Mouse (Mus musculus) spleen, postnatal 14 days (tissue): ENCODE measurements around the gene Rsg1.

Experiments
- DNase-seq, 2 experiments: peaks; one replicate each; pipeline ENCODE4 v3.0.0; 2021 to 2022; ENCODE audit warnings: low spot score in 2 of 2

The Rsg1 gene

GRCm38 (mm10) chr4:141211646-141212045, 2.1 kb upstream of the Rsg1 start:
- no peak for DNase-seq

GRCm38 (mm10) chr4:141212892-141213291, 864 bp upstream of the Rsg1 start:
- no peak for DNase-seq

- no peak for DNase-seq
Measured at GRCm38 (mm10) chr4:141213342-141213741, 414 bp upstream of the Rsg1 start.

GRCm38 (mm10) chr4:141214337-141214851, 638 bp downstream of the Rsg1 start:
- peak; percentile 37 to 52 for DNase-seq

- no peak for DNase-seq
Measured at GRCm38 (mm10) chr4:141219583-141220213, 5.9 kb downstream of the Rsg1 start.

DNA sequence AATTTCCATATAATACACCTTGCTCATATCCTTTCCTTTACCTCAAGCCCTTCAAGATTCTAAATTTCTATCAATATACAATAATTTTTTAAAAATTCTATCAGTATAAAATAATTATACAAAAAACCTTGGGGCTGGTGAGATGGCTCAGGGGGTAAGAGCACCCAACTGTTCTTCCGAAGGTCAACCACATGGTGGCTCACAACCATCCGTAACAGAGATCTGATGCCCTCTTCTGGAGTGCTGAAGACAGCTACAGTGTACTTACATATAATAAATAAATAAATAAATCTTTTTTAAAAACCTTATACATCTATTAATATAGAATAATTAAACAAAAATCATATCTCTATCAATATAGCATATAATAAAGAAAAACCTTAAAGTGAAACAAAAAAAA, 8.1 kb downstream of the Rsg1 start:
- no peak for DNase-seq

DNA sequence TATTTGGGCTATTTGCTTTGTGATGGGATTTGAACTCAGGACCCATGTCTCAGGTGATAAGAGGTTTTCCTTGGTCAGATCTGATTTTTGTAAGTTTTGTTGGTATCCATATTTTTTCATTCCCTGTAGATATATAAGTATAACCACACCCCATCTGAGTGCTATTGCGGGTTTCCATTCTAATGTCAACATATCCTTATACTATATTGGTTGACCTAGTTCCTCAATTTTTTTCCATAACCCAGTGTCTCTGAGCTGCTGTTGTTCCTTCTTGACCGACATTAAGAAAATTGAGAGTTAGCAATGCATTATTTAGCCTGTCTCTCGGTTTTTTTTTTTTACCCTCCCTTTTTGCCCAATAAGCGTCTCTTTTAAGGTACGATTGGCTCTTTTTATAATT, 9.0 kb downstream of the Rsg1 start:
- DNase-seq = no peak

DNA sequence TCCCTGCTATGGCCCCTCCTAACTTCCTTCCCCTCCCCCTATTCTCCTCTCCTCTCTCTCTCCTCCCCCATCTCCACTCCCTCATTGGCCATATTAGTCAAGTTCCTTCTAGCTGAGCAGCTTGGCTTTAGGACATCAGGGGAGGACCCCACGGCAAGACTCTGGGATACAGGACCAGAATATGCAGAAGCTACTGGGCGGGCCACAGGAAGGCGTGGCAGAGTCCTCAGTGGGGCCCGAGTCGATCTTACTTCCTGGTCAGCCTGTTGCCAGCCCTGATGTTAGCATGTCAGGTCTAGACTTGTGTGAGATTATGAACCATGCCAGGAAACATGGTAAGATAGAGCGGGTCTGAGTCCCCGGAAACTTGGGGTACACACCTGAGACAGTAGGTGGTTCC, 14.9 kb downstream of the Rsg1 start:
- no peak for DNase-seq

DNA sequence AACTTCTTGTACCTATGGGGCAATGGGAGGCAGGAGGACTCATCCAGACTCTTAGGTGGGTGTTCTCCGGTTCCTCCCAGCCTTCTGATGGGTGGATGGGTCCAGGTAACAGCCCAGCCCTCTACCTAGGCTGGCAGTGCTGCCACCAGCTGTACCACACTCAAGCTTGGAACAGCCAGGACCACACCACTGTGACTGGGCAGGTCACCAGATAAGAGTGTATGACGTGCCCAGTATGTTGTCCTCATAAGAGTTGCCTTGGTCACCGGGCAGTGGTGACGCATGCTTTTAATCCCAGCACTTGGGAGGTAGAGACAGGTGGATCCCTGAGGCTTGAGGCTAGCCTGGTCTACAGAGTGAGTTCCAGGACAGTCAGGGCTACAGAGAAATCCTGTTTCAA, 19.4 kb downstream of the Rsg1 start:
- DNase-seq = no peak

DNA sequence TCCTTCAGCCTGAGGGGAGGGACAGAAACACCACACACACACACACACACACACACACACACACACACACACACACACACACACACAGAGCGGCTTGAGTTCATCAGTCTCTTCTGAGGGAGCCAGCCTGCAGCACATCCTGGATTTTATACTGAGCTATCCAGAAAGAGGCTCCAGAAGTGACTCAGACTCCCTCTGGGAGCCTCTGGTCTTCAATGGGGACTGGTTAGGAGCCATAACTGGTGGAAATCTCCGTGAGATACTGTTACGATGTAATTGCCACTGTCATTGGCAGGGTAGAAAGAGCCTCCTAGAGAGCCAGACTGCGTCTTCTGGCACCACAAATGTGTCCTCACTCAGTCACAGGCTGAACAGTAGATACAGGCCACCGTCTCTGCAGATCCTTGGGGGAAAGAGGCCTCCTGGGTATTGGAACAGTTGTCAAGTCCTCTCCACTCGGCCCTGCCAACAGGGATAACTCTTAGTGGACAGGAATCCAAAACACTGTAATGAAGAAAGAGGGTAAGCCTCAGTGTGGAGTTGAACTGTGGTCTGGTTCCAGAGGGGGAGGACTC, 21.9 kb downstream of the Rsg1 start:
- DNase-seq = no peak

DNA sequence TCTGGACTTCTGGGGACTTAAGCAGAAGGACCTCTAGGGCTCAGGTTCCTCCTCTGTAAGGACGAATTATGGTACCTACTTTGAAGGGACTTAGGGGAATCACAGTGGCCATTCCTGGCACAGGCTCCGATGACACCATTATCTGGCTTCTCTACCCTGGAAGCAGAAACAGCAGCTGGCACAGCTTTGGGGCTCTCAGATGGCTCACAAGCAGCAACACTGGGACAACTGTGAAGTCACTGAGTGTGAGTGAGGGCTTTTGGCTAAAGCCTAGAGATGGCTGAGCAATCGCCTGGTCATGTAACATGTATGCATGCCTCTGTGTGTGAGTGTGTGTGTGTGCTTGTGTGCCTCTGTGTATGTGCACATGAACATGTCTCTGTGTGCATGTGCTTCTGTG, 23.1 kb downstream of the Rsg1 start:
- DNase-seq = no peak

DNA sequence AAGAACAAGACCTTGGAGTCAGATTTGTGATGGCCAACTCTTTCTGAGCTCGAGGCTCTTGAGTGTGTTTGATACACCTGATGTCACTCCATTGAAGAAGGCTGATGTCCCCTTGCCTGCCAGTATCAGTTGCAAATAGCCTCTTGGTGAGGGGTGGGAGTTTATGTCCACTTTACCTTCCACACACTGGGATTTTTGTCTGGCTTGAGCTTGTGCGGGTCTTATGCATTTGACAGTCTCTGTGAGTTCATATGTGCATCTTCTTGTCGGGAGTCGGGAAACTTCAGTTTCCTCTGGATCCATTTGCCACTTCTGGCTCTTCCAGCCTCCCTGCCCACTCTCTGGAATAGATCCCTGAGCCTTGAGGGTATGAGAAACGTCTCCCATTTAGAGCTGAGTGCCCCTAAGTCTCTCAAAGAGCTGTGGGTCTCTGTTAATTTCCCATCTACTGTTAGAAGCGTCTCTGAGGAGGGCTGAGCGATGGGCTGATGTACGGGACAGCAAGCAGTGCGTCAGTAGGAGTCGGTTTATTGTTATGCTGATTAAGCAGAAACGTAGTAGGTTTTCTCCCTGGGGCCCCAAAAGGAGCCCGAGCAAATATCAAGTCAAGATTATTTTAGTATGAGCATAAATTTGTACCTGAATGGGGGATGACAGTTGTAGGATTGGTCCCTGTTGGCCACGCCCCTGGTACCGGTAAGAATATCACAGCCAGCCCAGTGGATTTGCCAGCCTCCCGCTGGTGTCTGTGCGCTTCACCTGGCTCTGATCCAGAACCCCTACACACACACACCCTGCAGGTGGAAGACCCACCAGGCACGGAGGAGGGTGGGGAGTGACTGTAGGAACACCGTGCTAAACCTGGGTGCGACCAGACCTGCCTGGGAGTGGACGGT, 25.0 kb downstream of the Rsg1 start:
- DNase-seq = no peak

- peak; percentile 52 to 55 for DNase-seq
Measured at GRCm38 (mm10) chr4:141239388-141240125, 25.8 kb downstream of the Rsg1 start, which contains the start of gene Arhgef19. TSS of gene Arhgef19 (plus strand) at chr4:141239499.

DNA sequence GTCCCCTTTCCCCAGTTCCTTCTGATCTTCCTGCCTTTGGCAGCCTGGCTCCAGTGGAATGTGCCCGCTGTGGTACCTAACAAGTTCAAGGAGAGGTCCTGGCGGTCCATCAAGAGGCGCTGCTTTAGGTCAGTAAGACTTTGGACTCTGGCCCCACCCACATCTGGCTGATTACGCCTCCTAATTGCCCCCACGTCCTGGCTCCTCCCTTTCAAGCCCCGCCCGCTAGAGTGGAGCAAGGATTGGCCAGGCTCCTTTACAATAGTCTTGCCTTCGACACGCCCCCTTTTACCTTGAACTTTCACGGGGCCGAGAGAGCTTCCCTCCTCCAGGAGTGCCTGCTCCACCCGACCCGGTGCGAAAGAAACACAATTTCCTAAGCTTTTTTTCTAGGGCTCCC, 26.9 kb downstream of the Rsg1 start:
- no peak for DNase-seq

DNA sequence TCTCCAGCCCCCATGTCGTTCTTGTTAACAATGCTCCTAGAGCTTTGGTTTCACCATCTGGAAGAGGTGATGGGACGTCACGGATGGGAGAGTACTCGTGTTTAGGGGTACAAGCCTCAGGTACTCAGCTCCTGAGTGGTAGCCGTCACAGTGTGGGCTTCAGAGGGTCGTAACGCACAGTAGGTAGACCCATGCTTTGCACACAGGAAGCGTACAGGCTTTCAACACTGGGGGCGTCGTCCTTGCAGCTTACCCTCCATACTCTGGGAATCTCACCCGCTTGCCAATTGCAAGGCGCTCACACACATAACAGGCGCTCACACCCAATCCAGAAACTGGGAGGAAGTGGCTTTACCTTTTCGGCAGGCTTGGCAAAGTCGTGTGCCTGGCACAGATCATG, 28.1 kb downstream of the Rsg1 start:
- no peak for DNase-seq

DNA sequence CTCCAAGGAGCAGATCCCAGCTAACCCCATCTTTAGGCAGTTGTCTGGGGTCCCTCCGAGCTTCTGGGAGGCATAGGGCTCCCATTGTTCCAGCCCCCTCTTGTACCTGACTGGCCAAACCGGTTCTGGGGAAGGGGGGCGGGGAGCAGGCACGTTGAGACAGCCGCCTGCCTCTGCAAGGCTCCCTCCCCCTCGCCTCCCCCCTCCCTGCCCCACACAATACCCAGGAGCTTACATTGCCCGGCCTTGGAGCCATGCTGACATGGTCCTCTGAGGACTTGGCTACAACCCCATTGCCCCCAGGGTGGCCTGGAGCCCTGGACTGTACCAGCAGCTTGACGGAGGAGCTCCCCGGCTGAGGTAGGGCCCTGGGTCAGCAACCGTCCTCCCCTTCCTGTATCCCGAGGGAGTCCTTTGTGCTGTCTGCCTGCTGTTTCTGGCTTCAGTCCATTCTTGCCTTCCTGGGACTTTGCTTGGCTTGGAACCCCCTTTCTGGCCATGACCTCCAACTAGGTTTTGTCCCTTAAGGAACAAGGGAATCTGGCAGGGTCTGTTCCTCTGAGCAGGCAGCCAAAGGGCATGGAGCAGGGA, 29.0 kb downstream of the Rsg1 start:
- no peak for DNase-seq

DNA sequence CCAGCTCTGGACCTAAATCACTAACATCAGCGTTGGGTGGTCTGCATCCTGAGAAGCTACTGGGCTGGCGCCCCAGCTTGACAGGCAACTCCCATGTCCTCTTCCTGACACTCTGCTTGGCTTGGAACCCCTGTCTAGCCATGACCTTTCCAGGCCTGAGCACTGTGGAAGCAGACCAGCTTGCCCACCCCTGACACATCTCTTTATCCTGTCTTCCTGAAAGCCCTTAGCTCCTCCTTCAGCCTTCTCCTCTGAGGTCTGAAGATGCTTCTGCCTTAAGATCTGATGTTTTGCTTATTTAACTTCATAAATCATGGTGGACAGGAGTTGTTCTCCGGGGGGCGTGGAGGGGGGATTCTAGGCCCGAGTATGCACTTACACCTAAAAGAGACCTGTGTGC, 29.9 kb downstream of the Rsg1 start:
- no peak for DNase-seq

DNA sequence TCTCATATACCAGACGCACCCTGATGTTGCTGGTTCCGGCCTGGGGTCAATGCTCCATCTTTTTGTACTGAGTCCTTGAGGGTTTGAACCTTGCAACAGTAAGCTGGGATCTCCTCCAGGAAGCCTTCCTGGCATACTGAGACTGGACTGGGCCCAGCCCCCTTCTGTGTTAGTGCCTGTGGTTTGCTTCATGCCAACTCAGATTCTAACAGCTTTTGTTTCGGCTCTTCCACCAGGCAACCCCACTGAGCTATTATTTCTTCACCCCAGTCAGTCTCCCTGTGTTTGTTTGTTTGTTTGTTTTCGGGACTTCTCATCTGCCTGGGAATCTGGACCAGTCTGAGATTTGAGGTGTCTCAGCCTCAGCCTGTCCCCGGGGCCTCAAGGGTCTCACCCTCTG, 30.6 kb downstream of the Rsg1 start:
- no peak for DNase-seq

DNA sequence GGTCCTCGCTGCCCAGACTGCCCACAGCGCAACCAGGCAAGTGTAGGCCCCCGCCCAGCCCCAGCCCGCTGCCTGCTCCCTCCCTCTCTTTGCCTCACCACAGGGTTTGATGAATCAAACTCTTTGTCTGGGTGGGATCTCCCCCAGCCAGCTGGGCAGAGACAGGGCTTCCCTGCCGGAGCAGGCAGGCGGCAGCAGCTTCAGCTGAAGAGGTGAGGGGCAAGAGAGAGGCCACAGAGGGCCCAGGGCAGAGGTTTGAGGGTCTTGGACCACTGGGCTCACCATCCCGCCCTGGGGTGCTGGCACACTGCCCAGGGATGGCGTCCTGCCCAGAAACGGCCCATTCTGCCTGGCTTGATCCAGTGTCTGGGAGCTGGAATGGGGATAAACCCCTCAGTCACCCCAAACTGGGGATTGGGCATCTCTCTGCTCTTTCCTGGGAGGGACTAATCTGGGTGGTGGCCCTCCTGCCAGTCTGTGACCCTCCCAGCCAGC, 31.2 kb downstream of the Rsg1 start:
- no peak for DNase-seq

DNA sequence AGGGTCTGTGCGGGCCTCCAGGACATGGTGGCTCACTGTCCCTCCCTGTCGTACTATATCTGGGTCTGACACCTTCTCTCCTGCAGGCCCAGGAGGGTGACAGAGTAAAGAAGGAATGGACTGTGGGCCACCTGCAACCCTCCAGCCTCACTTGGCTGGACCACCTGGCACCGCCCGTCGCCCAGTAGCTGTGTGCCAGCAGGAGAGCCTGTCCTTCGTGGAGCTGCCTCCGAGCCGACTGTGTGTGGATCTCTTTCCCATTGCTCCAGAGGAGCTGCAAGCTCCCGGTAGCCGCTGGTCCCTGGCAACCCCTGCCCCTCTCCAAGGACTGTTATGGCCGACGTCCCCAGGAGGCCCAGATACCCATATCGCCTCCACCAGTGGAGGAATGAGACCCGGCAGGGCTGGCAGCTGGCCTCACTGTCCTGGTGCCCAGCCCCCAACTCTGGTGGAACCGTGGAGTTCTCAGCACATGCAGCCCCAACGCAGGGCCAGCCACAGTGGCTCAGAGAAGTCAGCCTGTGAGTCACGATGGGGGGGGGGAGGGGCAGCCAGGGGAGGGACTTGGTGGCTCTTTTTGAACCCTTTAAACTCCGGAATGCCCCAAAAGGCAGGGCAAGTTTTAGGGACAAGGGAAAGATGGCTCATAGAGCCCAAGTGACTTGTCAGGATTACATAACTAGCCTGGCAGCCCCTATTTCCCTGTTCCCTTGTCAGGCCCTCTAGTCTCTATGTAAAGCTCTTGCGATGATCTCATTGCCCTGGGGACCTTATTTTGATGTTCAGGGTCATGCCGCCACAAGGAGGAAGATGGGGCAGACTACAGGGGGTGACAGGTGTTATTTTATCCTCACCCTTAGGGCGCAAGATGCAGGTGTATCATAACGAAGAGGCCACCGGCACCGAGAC, 32.6 kb downstream of the Rsg1 start:
- no peak for DNase-seq
